Mouse (Mus musculus): ENCODE data around the gene Gm11127. TPM values are rescaled to one million over a fixed set of nuclear protein-coding genes. Genes with fewer than 3 reads are reported as not detected.

The Gm11127 gene
- total and polyA plus RNA-seq, 2 experiments from 2014 or later = not detected

DNA sequence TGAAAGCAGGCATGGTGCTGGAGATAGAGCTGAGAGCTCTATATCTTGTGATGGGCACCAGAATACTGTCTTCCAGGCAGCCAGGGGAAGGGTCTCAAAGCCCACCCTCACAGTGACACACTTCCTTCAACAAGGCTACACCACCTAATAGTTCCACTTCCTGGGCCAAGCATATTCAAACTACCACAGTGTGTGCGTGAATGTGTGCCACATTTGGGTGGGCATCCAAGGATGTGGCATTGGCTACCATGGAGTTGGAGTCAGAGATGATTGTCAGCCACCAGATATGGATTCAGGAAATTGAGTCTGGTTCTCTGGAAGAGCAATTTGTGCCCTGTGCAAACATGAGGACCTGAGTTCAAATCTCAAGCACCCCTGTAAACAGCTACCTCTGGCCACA is 36.9 kb downstream of the Gm11127 start:
- H3K27me3 ChIP-seq (ENCODE audit: insufficient read depth, low read length) = no peaks in the 10 kb centered on the region
- H3K9me3 ChIP-seq (ENCODE audit: low read length) = no peaks in the 10 kb centered on the region
- ATAC-seq = no peak
- H3K36me3 ChIP-seq (ENCODE audit: insufficient read depth) = no peaks in the 10 kb centered on the region
- H3K4me3 ChIP-seq (ENCODE audit: low read depth, low read length) = no peak overlapping the region
- no peaks in the 10 kb centered on the region for H3K4me1 ChIP-seq (ENCODE audit: insufficient read depth)
- no peak overlapping the region for H3K4me2 ChIP-seq (ENCODE audit: low read depth)
- no peak for TF ChIP-seq CTCF (IDR thresholded peaks at IDR 0.05; ENCODE audit: low read depth)
- no peak overlapping the region for H3K27ac ChIP-seq (ENCODE audit: low read depth, low read length)
- no peak for DNase-seq
- WGBS = 95% methylated on average over 1 of the region's 1 CpGs
- no peak overlapping the region for H3K9ac ChIP-seq

DNA sequence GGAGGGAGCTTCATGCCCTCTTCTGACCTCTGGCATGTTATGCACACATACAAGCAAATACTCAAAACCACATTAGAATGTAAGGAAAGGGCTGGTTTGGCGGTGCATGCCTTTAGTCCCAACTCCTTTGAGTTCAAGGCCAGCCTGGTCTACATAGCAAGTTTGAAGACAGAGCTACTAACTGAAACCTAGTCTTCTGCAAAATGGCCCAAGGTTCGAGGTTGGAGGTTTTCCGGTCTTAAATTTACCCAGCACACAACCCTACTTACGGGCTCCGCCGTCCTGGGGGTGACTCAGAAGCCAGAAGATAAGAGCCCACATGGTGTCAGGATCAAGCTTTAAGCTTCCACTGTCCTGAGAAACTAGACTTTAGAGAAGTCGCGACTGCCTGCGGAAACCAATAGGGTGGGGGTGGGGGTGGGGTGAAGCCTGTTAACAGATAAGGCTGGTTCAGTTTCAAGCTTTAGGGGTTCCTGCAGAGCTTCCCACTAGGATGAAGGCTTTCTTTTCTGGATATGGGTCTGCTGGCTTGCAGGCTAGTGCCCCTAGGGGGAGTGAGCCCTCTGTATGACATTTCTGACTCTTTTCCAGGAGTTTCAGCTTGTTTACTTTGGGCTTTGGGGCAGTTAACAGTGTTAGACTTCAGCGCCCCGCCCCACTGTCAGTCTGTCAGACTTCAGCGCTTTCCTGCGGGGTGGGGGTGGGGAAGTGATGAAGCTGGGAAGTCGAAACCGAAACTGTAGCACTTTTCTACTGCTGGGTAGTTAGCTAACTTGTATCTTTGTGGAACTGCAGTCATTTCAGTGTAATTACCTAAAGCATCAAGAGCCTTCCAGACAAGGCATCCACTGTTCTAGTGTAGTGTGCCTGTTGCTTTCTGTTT is 37.7 kb downstream of the Gm11127 start, which contains the start of gene H2-T24:
Gene H2-T24, minus strand, starts transcription at position 370 of the 883 bp plus-strand sequence.
- Histone ChIP-seq H3K9me3 (ENCODE audit: low read length) (no peaks in the 10 kb centered on the region), H3K4me2 (ENCODE audit: low read depth) (no peak within 1 kb of the TSS), H3K4me3 (ENCODE audit: low read depth, low read length) (no peak within 1 kb of the TSS), H3K36me3 (ENCODE audit: insufficient read depth) (peaks cover 4% of the 10 kb centered on the region; the same call in 1 of the 2 replicates), H3K27me3 (ENCODE audit: insufficient read depth, low read length) (no peaks in the 10 kb centered on the region), H3K27ac (ENCODE audit: low read depth, low read length) (no peak within 1 kb of the TSS), H3K9ac (no peak within 1 kb of the TSS), H3K4me1 (ENCODE audit: insufficient read depth) (no peaks in the 10 kb centered on the region)
- peak; percentile 41; the same call in 1 of the 2 replicates for TF ChIP-seq CTCF (IDR thresholded peaks at IDR 0.05; ENCODE audit: low read depth)
- ATAC-seq (peak; percentile 38; the same call in 1 of the 2 replicates), DNase-seq (peak; percentile 10)
- WGBS = 43% methylated on average over 15 of the region's 15 CpGs

GRCm38 (mm10) chr17:36019519-36019918 is 38.7 kb downstream of the Gm11127 start:
- no peak for ATAC-seq
- no peak for TF ChIP-seq CTCF (IDR thresholded peaks at IDR 0.05; ENCODE audit: low read depth)
- Histone ChIP-seq H3K9me3 (ENCODE audit: low read length) (no peaks in the 10 kb centered on the region), H3K4me1 (ENCODE audit: insufficient read depth) (no peaks in the 10 kb centered on the region), H3K4me3 (ENCODE audit: low read depth, low read length) (no peak overlapping the region), H3K27ac (ENCODE audit: low read depth, low read length) (no peak overlapping the region), H3K27me3 (ENCODE audit: insufficient read depth, low read length) (no peaks in the 10 kb centered on the region), H3K9ac (no peak overlapping the region), H3K36me3 (ENCODE audit: insufficient read depth) (peaks cover 13% of the 10 kb centered on the region), H3K4me2 (ENCODE audit: low read depth) (no peak overlapping the region)
- WGBS = 68% methylated on average over 3 of the region's 3 CpGs
- DNase-seq = no peak

DNA sequence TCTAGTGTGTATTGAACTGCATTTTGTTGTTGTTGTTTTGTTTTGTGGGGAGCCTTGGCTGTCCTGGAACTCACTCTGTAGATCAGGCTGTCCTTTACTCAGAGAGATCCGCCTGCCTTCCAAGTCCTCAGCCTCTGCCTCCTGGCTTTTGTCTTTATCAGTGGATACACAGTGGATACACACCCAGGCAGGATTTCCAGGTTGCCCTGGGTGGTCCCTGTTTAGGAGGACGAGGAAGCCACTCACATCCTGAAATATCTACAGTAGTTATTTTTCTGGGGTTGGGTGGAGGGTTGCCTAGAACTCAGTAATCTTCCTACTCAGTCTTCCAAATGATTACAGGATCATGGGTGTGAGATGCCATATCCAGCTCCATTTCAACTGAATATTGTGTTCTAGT is 39.2 kb downstream of the Gm11127 start:
- no peak for ATAC-seq
- no peak for DNase-seq
- no peak overlapping the region for H3K27ac ChIP-seq (ENCODE audit: low read depth, low read length)
- TF ChIP-seq CTCF (IDR thresholded peaks at IDR 0.05; ENCODE audit: low read depth) = no peak
- H3K4me3 ChIP-seq (ENCODE audit: low read depth, low read length) = no peak overlapping the region
- peaks cover 18% of the 10 kb centered on the region for H3K36me3 ChIP-seq (ENCODE audit: insufficient read depth)
- WGBS = 73% methylated on average over 2 of the region's 2 CpGs
- no peaks in the 10 kb centered on the region for H3K27me3 ChIP-seq (ENCODE audit: insufficient read depth, low read length)
- H3K4me2 ChIP-seq (ENCODE audit: low read depth) = no peak overlapping the region
- no peak overlapping the region for H3K9ac ChIP-seq
- no peaks in the 10 kb centered on the region for H3K4me1 ChIP-seq (ENCODE audit: insufficient read depth)
- H3K9me3 ChIP-seq (ENCODE audit: low read length) = no peaks in the 10 kb centered on the region

GRCm38 (mm10) chr17:36017046-36017445 is 41.1 kb downstream of the Gm11127 start:
- H3K4me3 ChIP-seq (ENCODE audit: low read depth, low read length) = no peak overlapping the region
- H3K27ac ChIP-seq (ENCODE audit: low read depth, low read length) = no peak overlapping the region
- peaks cover 18% of the 10 kb centered on the region for H3K36me3 ChIP-seq (ENCODE audit: insufficient read depth)
- DNase-seq (no peak), ATAC-seq (no peak)
- no peak overlapping the region for H3K4me2 ChIP-seq (ENCODE audit: low read depth)
- WGBS = 92% methylated on average over 5 of the region's 5 CpGs
- no peaks in the 10 kb centered on the region for H3K4me1 ChIP-seq (ENCODE audit: insufficient read depth)
- H3K9ac ChIP-seq = no peak overlapping the region
- no peaks in the 10 kb centered on the region for H3K27me3 ChIP-seq (ENCODE audit: insufficient read depth, low read length)
- H3K9me3 ChIP-seq (ENCODE audit: low read length) = no peaks in the 10 kb centered on the region
- TF ChIP-seq CTCF (IDR thresholded peaks at IDR 0.05; ENCODE audit: low read depth) = no peak

GRCm38 (mm10) chr17:36014977-36015376 is 43.2 kb downstream of the Gm11127 start:
- no peak for TF ChIP-seq CTCF (IDR thresholded peaks at IDR 0.05; ENCODE audit: low read depth)
- Histone ChIP-seq H3K27ac (ENCODE audit: low read depth, low read length) (no peak overlapping the region), H3K4me1 (ENCODE audit: insufficient read depth) (no peaks in the 10 kb centered on the region), H3K4me2 (ENCODE audit: low read depth) (no peak overlapping the region), H3K27me3 (ENCODE audit: insufficient read depth, low read length) (no peaks in the 10 kb centered on the region), H3K9me3 (ENCODE audit: low read length) (no peaks in the 10 kb centered on the region), H3K9ac (no peak overlapping the region), H3K36me3 (ENCODE audit: insufficient read depth) (peaks cover 18% of the 10 kb centered on the region), H3K4me3 (ENCODE audit: low read depth, low read length) (no peak overlapping the region)
- WGBS = 98% methylated on average over 5 of the region's 5 CpGs
- ATAC-seq (no peak), DNase-seq (no peak)

Other genes starting within 250 kb of the Gm11127 start
- gene Ier3, start 236.7 kb downstream of the Gm11127 start, total RNA-seq (2014; rRNA removed) = 8.9 and 9.0 TPM in 2 replicates
- 13.0 and 13.1 TPM in 2 replicates for gene Ier3, start 236.7 kb downstream of the Gm11127 start, polyA plus RNA-seq (2015; fragmentation: Nextera tagmentation; extraction: Ambion mirVana)
- 90.4 and 103 TPM in 2 replicates for gene Flot1, start 235.1 kb downstream of the Gm11127 start, total RNA-seq (2014; rRNA removed)
- 104 and 113 TPM in 2 replicates for gene Flot1, start 235.1 kb downstream of the Gm11127 start, polyA plus RNA-seq (2015; fragmentation: Nextera tagmentation; extraction: Ambion mirVana)
- 3,707 and 3,724 TPM in 2 replicates for gene Tubb5, start 220.1 kb downstream of the Gm11127 start, total RNA-seq (2014; rRNA removed)
- 2,151 and 2,226 TPM in 2 replicates for gene Tubb5, start 220.1 kb downstream of the Gm11127 start, polyA plus RNA-seq (2015; fragmentation: Nextera tagmentation; extraction: Ambion mirVana)
- 15.3 and 20.4 TPM in 2 replicates for gene Mdc1, start 216.9 kb downstream of the Gm11127 start, total RNA-seq (2014; rRNA removed)
- 3.0 and 4.4 TPM in 2 replicates for gene Mdc1, start 216.9 kb downstream of the Gm11127 start, polyA plus RNA-seq (2015; fragmentation: Nextera tagmentation; extraction: Ambion mirVana)
- 6.1 and 9.7 TPM in 2 replicates for gene Nrm, start 197.1 kb downstream of the Gm11127 start, total RNA-seq (2014; rRNA removed)
- 13.1 and 15.6 TPM in 2 replicates for gene Nrm, start 197.1 kb downstream of the Gm11127 start, polyA plus RNA-seq (2015; fragmentation: Nextera tagmentation; extraction: Ambion mirVana)
- 29.5 and 38.9 TPM in 2 replicates for gene Ppp1r18, start 192.8 kb downstream of the Gm11127 start, total RNA-seq (2014; rRNA removed)
- 22.3 and 23.3 TPM in 2 replicates for gene Ppp1r18, start 192.8 kb downstream of the Gm11127 start, polyA plus RNA-seq (2015; fragmentation: Nextera tagmentation; extraction: Ambion mirVana)
- 33.0 and 33.2 TPM in 2 replicates for gene Dhx16, start 178.6 kb downstream of the Gm11127 start, total RNA-seq (2014; rRNA removed)
- 21.8 and 22.1 TPM in 2 replicates for gene Dhx16, start 178.6 kb downstream of the Gm11127 start, polyA plus RNA-seq (2015; fragmentation: Nextera tagmentation; extraction: Ambion mirVana)
- gene 2310061I04Rik, start 160.9 kb downstream of the Gm11127 start, total RNA-seq (2014; rRNA removed) = 31.6 and 32.8 TPM in 2 replicates
- 56.7 and 66.3 TPM in 2 replicates for gene 2310061I04Rik, start 160.9 kb downstream of the Gm11127 start, polyA plus RNA-seq (2015; fragmentation: Nextera tagmentation; extraction: Ambion mirVana)
- gene Atat1, start 148.3 kb downstream of the Gm11127 start, total RNA-seq (2014; rRNA removed) = 206 and 218 TPM in 2 replicates
- gene Atat1, start 148.3 kb downstream of the Gm11127 start, polyA plus RNA-seq (2015; fragmentation: Nextera tagmentation; extraction: Ambion mirVana) = 371 and 379 TPM in 2 replicates
- 34.5 and 44.5 TPM in 2 replicates for gene Mrps18b, start 142.0 kb downstream of the Gm11127 start, total RNA-seq (2014; rRNA removed)
- 65.5 and 69.7 TPM in 2 replicates for gene Mrps18b, start 142.0 kb downstream of the Gm11127 start, polyA plus RNA-seq (2015; fragmentation: Nextera tagmentation; extraction: Ambion mirVana)
- gene Ppp1r10, start 141.9 kb downstream of the Gm11127 start, total RNA-seq (2014; rRNA removed) = 42.9 and 60.2 TPM in 2 replicates
- 23.2 and 32.5 TPM in 2 replicates for gene Ppp1r10, start 141.9 kb downstream of the Gm11127 start, polyA plus RNA-seq (2015; fragmentation: Nextera tagmentation; extraction: Ambion mirVana)
- 55.9 and 60.4 TPM in 2 replicates for gene Abcf1, start 88.6 kb downstream of the Gm11127 start, total RNA-seq (2014; rRNA removed)
- 89.0 and 101 TPM in 2 replicates for gene Abcf1, start 88.6 kb downstream of the Gm11127 start, polyA plus RNA-seq (2015; fragmentation: Nextera tagmentation; extraction: Ambion mirVana)
- 86.2 and 115 TPM in 2 replicates for gene Gnl1, start 78.5 kb downstream of the Gm11127 start, total RNA-seq (2014; rRNA removed)
- gene Gnl1, start 78.5 kb downstream of the Gm11127 start, polyA plus RNA-seq (2015; fragmentation: Nextera tagmentation; extraction: Ambion mirVana) = 63.1 and 83.4 TPM in 2 replicates
- gene Prr3, start 78.1 kb downstream of the Gm11127 start, total RNA-seq (2014; rRNA removed) = 38.4 and 49.8 TPM in 2 replicates
- gene Prr3, start 78.1 kb downstream of the Gm11127 start, polyA plus RNA-seq (2015; fragmentation: Nextera tagmentation; extraction: Ambion mirVana) = 83.1 and 93.9 TPM in 2 replicates
- 0.33 and 1.0 TPM in 2 replicates for gene H2-T24, start 37.8 kb downstream of the Gm11127 start, total RNA-seq (2014; rRNA removed)
- 1.6 and 4.7 TPM in 2 replicates for gene H2-T24, start 37.8 kb downstream of the Gm11127 start, polyA plus RNA-seq (2015; fragmentation: Nextera tagmentation; extraction: Ambion mirVana)
- 9.0 and 10.2 TPM in 2 replicates for gene H2-T23, start 25.5 kb downstream of the Gm11127 start, total RNA-seq (2014; rRNA removed)
- gene H2-T23, start 25.5 kb downstream of the Gm11127 start, polyA plus RNA-seq (2015; fragmentation: Nextera tagmentation; extraction: Ambion mirVana) = 6.4 and 6.9 TPM in 2 replicates
- gene H2-T22, start 15.6 kb downstream of the Gm11127 start, total RNA-seq (2014; rRNA removed) = 10.3 and 13.1 TPM in 2 replicates
- gene H2-T22, start 15.6 kb downstream of the Gm11127 start, polyA plus RNA-seq (2015; fragmentation: Nextera tagmentation; extraction: Ambion mirVana) = 6.2 and 6.5 TPM in 2 replicates
- gene Gm6034, start 15.4 kb downstream of the Gm11127 start, total RNA-seq (2014; rRNA removed) = 0.31 TPM in 1 of 2 replicates, not detected in the other
- not detected in 2 replicates for gene Gm6034, start 15.4 kb downstream of the Gm11127 start, polyA plus RNA-seq (2015; fragmentation: Nextera tagmentation; extraction: Ambion mirVana)
- gene Gm19684, start 63.3 kb upstream of the Gm11127 start, total RNA-seq (2014; rRNA removed) = not detected in 2 replicates
- not detected in 2 replicates for gene Gm19684, start 63.3 kb upstream of the Gm11127 start, polyA plus RNA-seq (2015; fragmentation: Nextera tagmentation; extraction: Ambion mirVana)
- not detected in 2 replicates for gene Gm7030, start 71.1 kb upstream of the Gm11127 start, total RNA-seq (2014; rRNA removed)
- not detected in 2 replicates for gene Gm7030, start 71.1 kb upstream of the Gm11127 start, polyA plus RNA-seq (2015; fragmentation: Nextera tagmentation; extraction: Ambion mirVana)
- gene Gm8909, start 110.2 kb upstream of the Gm11127 start, total RNA-seq (2014; rRNA removed) = not detected in 2 replicates
- not detected in 2 replicates for gene Gm8909, start 110.2 kb upstream of the Gm11127 start, polyA plus RNA-seq (2015; fragmentation: Nextera tagmentation; extraction: Ambion mirVana)
- gene H2-T3, start 131.9 kb upstream of the Gm11127 start, total RNA-seq (2014; rRNA removed) = not detected in 2 replicates
- not detected in 2 replicates for gene H2-T3, start 131.9 kb upstream of the Gm11127 start, polyA plus RNA-seq (2015; fragmentation: Nextera tagmentation; extraction: Ambion mirVana)
- gene Rpp21, start 199.7 kb upstream of the Gm11127 start, total RNA-seq (2014; rRNA removed) = 39.2 and 58.2 TPM in 2 replicates
- 139 and 159 TPM in 2 replicates for gene Rpp21, start 199.7 kb upstream of the Gm11127 start, polyA plus RNA-seq (2015; fragmentation: Nextera tagmentation; extraction: Ambion mirVana)
- gene Trim39, start 213.9 kb upstream of the Gm11127 start, total RNA-seq (2014; rRNA removed) = 27.1 and 27.8 TPM in 2 replicates
- 7.9 and 11.2 TPM in 2 replicates for gene Trim39, start 213.9 kb upstream of the Gm11127 start, polyA plus RNA-seq (2015; fragmentation: Nextera tagmentation; extraction: Ambion mirVana)
- not detected in 2 replicates for gene H2-M10.2, start 228.1 kb upstream of the Gm11127 start, total RNA-seq (2014; rRNA removed)
- not detected in 2 replicates for gene H2-M10.2, start 228.1 kb upstream of the Gm11127 start, polyA plus RNA-seq (2015; fragmentation: Nextera tagmentation; extraction: Ambion mirVana)